Mouse (Mus musculus) lung, postnatal 0 days (tissue): ENCODE measurements around the gene Itpr1.

ENCODE experiments used
- CTCF ChIP-seq: IDR thresholded peaks from 2 replicates; pipeline ENCODE4 v1.5.1; 2016; ENCODE audit warnings: antibody characterized with exemption, mild to moderate bottlenecking
- EP300 ChIP-seq: IDR thresholded peaks from 2 replicates; pipeline ENCODE4 v1.6.1; 2016; ENCODE audit warnings: antibody characterized with exemption, mild to moderate bottlenecking, control low read depth

DNA sequence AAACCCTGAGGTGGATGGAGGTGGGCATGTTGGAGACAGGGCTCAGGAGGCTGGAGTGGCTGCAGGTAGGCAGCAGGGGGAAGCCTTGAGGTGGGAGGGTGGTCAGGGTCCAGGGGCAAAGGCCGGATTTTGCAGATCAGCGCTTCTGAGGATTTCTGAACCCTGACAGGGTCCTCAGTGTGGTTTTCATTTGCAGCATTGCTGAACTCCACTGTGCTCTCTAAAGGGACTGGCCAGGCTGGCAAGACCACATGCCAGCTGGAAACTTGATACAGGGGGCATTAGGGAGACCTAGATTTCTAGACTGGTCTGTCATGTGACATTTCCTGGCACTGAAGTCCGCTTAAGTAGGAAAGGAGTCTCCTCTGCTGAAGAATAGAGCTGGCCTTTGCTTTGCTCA is 5.1 kb downstream of the Itpr1 start:
- TF ChIP-seq EP300, result no peak
- TF ChIP-seq CTCF, result no peak
